Mouse (Mus musculus): ENCODE measurements around the gene 2200002J24Rik.
"Not testable (repeated sequence)": the region's sequence is repeated elsewhere in the genome, so short reads cannot be mapped to it uniquely, and the experiment has no call there.

2200002J24Rik gene

GRCm38 (mm10) chr7:30729396-30730063 lies 30.8 kb downstream of the 2200002J24Rik start, which contains the start of gene Tmem147:
Gene Tmem147 (minus strand): TSS chr7:30729540.
- DNase-seq = peak; percentile 95 to 96

GRCm38 (mm10) chr7:30730064-30730722 lies 31.5 kb downstream of the 2200002J24Rik start:
- not testable (repeated sequence) for DNase-seq

- no peak for DNase-seq
These were observed 37.5 kb downstream of the 2200002J24Rik start for GRCm38 (mm10) chr7:30736211-30736610.

DNA sequence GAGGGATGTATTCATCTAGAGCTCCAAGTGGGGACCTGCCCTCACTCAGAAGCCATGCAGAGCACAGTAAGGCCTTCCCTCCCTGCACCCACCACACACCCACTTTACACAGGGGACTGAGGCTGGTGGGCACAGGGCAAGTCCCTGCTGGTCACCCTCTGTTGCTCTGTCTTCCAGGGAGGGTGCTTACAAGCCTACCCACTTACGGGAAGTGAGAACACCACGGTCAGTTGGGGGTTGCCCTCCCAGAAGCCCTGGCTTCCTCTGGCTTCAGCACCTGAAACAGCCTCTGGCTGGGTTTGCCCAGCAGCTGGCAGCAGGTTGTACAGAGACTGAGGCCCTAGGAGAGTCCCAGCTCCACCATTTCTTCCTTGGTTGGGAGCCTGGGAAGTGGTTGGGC lies 43.8 kb downstream of the 2200002J24Rik start:
- peak; percentile 32 to 47 for DNase-seq

DNA sequence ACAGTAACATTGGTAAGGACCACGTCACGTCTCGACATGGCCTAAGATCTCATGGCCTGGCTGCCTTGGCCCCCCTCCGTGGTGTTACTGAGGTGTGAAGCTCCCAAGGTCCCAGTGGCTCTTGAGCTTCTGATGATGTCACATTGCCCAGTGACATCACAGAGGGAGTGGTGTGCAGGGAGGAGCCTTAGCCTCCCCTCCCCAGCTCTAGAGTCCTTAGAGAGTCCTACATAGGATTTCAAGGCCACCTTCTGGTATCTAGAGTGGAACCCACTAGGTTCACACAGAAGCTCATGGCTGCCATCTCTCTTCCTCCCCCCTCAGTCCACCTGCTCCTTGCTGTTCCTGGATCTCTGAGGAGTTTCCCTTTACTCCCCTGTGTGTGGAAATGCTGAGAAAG lies 44.9 kb downstream of the 2200002J24Rik start, which contains the start of gene Gapdhs:
TSS of gene Gapdhs (minus strand) at position 65 of the 400 bp plus-strand sequence.
- not testable (repeated sequence) for DNase-seq

- no peak for DNase-seq
These were observed 45.4 kb downstream of the 2200002J24Rik start for GRCm38 (mm10) chr7:30744022-30744598.

- no peak for DNase-seq
These were observed 48.9 kb downstream of the 2200002J24Rik start for GRCm38 (mm10) chr7:30747525-30748204.
